Mouse (Mus musculus): ENCODE data around the gene Trpv4. TPM values are rescaled to one million over a fixed set of nuclear protein-coding genes. Genes with fewer than 3 reads are reported as not detected.

The Trpv4 gene
- polyA plus RNA-seq, 1 experiment from 2014 or later = 0.39 TPM

- WGBS = 44% methylated on average over 12 of the region's 12 CpGs
- ATAC-seq = no peak
- H3K4me3 ChIP-seq (replicated peaks) = no peak overlapping the region
Measured at GRCm38 (mm10) chr5:114593161-114593821, 64.9 kb downstream of the Trpv4 start.

GRCm38 (mm10) chr5:114592463-114593160 is 65.6 kb downstream of the Trpv4 start:
- Histone ChIP-seq H3K9ac (replicated peaks) (no peak overlapping the region), H3K4me2 (replicated peaks) (peak overlapping the region; percentile 23), H3K4me1 (replicated peaks) (peaks cover 92% of the 10 kb centered on the region), H3K9me3 (no peaks in the 10 kb centered on the region), H3K36me3 (peaks cover 18% of the 10 kb centered on the region), H3K27me3 (peaks cover 10% of the 10 kb centered on the region), H3K4me3 (replicated peaks) (no peak overlapping the region), H3K27ac (peak overlapping the region; percentile 72)
- ATAC-seq = no peak
- WGBS = 30% methylated on average over 19 of the region's 19 CpGs

More at GRCm38 (mm10) chr5:114593161-114593821, 64.9 kb downstream of the Trpv4 start:
- Histone ChIP-seq H3K4me1 (replicated peaks) (peaks cover 87% of the 10 kb centered on the region), H3K9ac (replicated peaks) (no peak overlapping the region; the same call in 1 of the 2 replicates), H3K36me3 (peaks cover 18% of the 10 kb centered on the region), H3K4me2 (replicated peaks) (peak overlapping the region; percentile 23; the same call in 1 of the 2 replicates), H3K27me3 (peaks cover 6% of the 10 kb centered on the region), H3K27ac (peak overlapping the region; percentile 72), H3K9me3 (no peaks in the 10 kb centered on the region)

- peaks cover 18% of the 10 kb centered on the region for H3K36me3 ChIP-seq
- no peak overlapping the region for H3K9ac ChIP-seq (replicated peaks)
- H3K27ac ChIP-seq = peak overlapping the region; percentile 79
- no peaks in the 10 kb centered on the region for H3K9me3 ChIP-seq
- H3K4me1 ChIP-seq (replicated peaks) = peaks cover 92% of the 10 kb centered on the region
- H3K4me3 ChIP-seq (replicated peaks) = no peak overlapping the region
- ATAC-seq = peak; percentile 10; the same call in 1 of the 2 replicates
- H3K4me2 ChIP-seq (replicated peaks) = peak overlapping the region; percentile 27
- 12% methylated on average over 15 of the region's 15 CpGs for WGBS
- H3K27me3 ChIP-seq = peaks cover 19% of the 10 kb centered on the region
Measured at GRCm38 (mm10) chr5:114591151-114591561, 67.1 kb downstream of the Trpv4 start.

- H3K27ac ChIP-seq = peak overlapping the region; percentile 79
- H3K27me3 ChIP-seq = peaks cover 19% of the 10 kb centered on the region
- no peaks in the 10 kb centered on the region for H3K9me3 ChIP-seq
- 65% methylated on average over 17 of the region's 17 CpGs for WGBS
- peak overlapping the region; percentile 46 for H3K9ac ChIP-seq (replicated peaks)
- no peak for ATAC-seq
- H3K4me2 ChIP-seq (replicated peaks) = peak overlapping the region; percentile 27; the same call in 1 of the 2 replicates
- H3K4me3 ChIP-seq (replicated peaks) = no peak overlapping the region
- H3K4me1 ChIP-seq (replicated peaks) = peaks cover 95% of the 10 kb centered on the region
- H3K36me3 ChIP-seq = peaks cover 11% of the 10 kb centered on the region
Measured at GRCm38 (mm10) chr5:114590043-114590913, 67.9 kb downstream of the Trpv4 start.

- Histone ChIP-seq H3K27me3 (peaks cover 18% of the 10 kb centered on the region), H3K27ac (peak overlapping the region; percentile 77), H3K4me3 (replicated peaks) (no peak overlapping the region), H3K9ac (replicated peaks) (peak overlapping the region; percentile 36), H3K36me3 (peaks cover 2% of the 10 kb centered on the region; the same call in 1 of the 2 replicates), H3K9me3 (no peaks in the 10 kb centered on the region), H3K4me2 (replicated peaks) (0 out of 2 replicates have a peak overlapping the region, but pooled peaks have one; percentile 11), H3K4me1 (replicated peaks) (peaks cover 100% of the 10 kb centered on the region)
- no peak; the same call in 1 of the 2 replicates for ATAC-seq
- 38% methylated on average over 2 of the region's 2 CpGs for WGBS
Measured at GRCm38 (mm10) chr5:114589454-114589853, 68.8 kb downstream of the Trpv4 start.

GRCm38 (mm10) chr5:114589026-114589425 is 69.2 kb downstream of the Trpv4 start:
- H3K4me1 ChIP-seq (replicated peaks) = peaks cover 100% of the 10 kb centered on the region
- WGBS = 19% methylated on average over 6 of the region's 6 CpGs
- no peak overlapping the region for H3K4me3 ChIP-seq (replicated peaks)
- ATAC-seq = peak; percentile 34
- H3K27ac ChIP-seq = peak overlapping the region; percentile 77
- H3K4me2 ChIP-seq (replicated peaks) = 0 out of 2 replicates have a peak overlapping the region, but pooled peaks have one; percentile 13
- H3K9ac ChIP-seq (replicated peaks) = peak overlapping the region; percentile 36
- peaks cover 14% of the 10 kb centered on the region for H3K27me3 ChIP-seq
- H3K36me3 ChIP-seq = no peaks in the 10 kb centered on the region
- no peaks in the 10 kb centered on the region for H3K9me3 ChIP-seq

GRCm38 (mm10) chr5:114588416-114588815 is 69.8 kb downstream of the Trpv4 start:
- no peak for ATAC-seq
- Histone ChIP-seq H3K27ac (peak overlapping the region; percentile 77), H3K9ac (replicated peaks) (peak overlapping the region; percentile 36; the same call in 1 of the 2 replicates), H3K9me3 (no peaks in the 10 kb centered on the region), H3K4me1 (replicated peaks) (peaks cover 100% of the 10 kb centered on the region), H3K27me3 (peaks cover 16% of the 10 kb centered on the region), H3K36me3 (no peaks in the 10 kb centered on the region), H3K4me3 (replicated peaks) (no peak overlapping the region), H3K4me2 (replicated peaks) (0 out of 2 replicates have a peak overlapping the region, but pooled peaks have one; percentile 13)
- WGBS = 49% methylated on average over 10 of the region's 10 CpGs

- ATAC-seq = no peak
- WGBS = 42% methylated on average over 9 of the region's 9 CpGs
- no peak overlapping the region for H3K4me2 ChIP-seq (replicated peaks)
- peaks cover 100% of the 10 kb centered on the region for H3K4me1 ChIP-seq (replicated peaks)
- no peak overlapping the region for H3K4me3 ChIP-seq (replicated peaks)
- H3K27me3 ChIP-seq = peaks cover 21% of the 10 kb centered on the region
- H3K9ac ChIP-seq (replicated peaks) = no peak overlapping the region; the same call in 1 of the 2 replicates
- peak overlapping the region; percentile 77 for H3K27ac ChIP-seq
- H3K36me3 ChIP-seq = no peaks in the 10 kb centered on the region
- no peaks in the 10 kb centered on the region for H3K9me3 ChIP-seq
Measured at GRCm38 (mm10) chr5:114587908-114588307, 70.3 kb downstream of the Trpv4 start.

- H3K36me3 ChIP-seq = no peaks in the 10 kb centered on the region
- H3K27ac ChIP-seq = peak overlapping the region; percentile 62
- no peak for ATAC-seq
- H3K9me3 ChIP-seq = no peaks in the 10 kb centered on the region
- peaks cover 21% of the 10 kb centered on the region for H3K27me3 ChIP-seq
- peaks cover 92% of the 10 kb centered on the region for H3K4me1 ChIP-seq (replicated peaks)
- peak overlapping the region; percentile 23 for H3K4me2 ChIP-seq (replicated peaks)
- H3K9ac ChIP-seq (replicated peaks) = peak overlapping the region; percentile 7; the same call in 1 of the 2 replicates
- 1% methylated on average over 5 of the region's 5 CpGs for WGBS
- no peak overlapping the region for H3K4me3 ChIP-seq (replicated peaks)
Measured at GRCm38 (mm10) chr5:114585682-114586081, 72.5 kb downstream of the Trpv4 start.

GRCm38 (mm10) chr5:114584293-114585104 is 73.7 kb downstream of the Trpv4 start:
- peaks cover 21% of the 10 kb centered on the region for H3K27me3 ChIP-seq
- 16% methylated on average over 14 of the region's 14 CpGs for WGBS
- H3K27ac ChIP-seq = peak overlapping the region; percentile 63; the same call in 1 of the 2 replicates
- H3K4me3 ChIP-seq (replicated peaks) = no peak overlapping the region
- H3K36me3 ChIP-seq = no peaks in the 10 kb centered on the region
- peak overlapping the region; percentile 50 for H3K9ac ChIP-seq (replicated peaks)
- 0 out of 2 replicates have a peak overlapping the region, but pooled peaks have one; percentile 7 for H3K4me2 ChIP-seq (replicated peaks)
- peaks cover 88% of the 10 kb centered on the region for H3K4me1 ChIP-seq (replicated peaks)
- ATAC-seq = peak; percentile 57
- no peaks in the 10 kb centered on the region for H3K9me3 ChIP-seq

Data from midbrain, embryonic 13.5 days (tissue).